Mouse (Mus musculus): ENCODE measurements at regions not wholly inside any gene's neighbourhood (a gene's known extent, or its start where the extent isn't known, plus 50 kb on each side); places are given as distances from the start of the nearest gene placed in this dataset.

DNA sequence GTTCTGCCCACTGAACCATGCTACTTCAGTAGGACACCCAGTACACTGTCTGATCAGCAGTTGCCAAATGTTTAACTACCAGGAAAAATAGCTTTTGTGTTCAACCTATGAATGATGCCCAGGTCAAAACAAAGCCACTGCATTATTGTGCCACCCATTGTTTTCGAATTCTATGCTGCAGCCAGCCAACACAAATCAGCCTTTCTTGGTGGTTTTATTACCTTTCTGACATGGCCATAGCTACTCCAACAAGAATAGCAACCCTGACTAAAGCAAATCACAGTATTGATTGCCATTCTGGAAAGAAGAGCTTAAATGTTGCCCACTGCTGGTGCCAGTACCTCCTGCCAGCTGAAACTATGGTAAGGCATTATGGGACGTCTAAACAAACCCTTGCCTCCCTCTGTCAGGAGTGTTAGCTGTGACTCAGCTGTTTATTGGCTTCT, 225.7 kb downstream of the Basp1 start:
- no peak for DNase-seq (ENCODE audit: extremely low spot score in 1 of 2, low spot score in 2 of 2)
- intact Hi-C loops (cut with DNase I) = no loop called here
- no peak overlapping the region for H3K27ac ChIP-seq
- TF ChIP-seq CTCF (IDR thresholded peaks at IDR 0.05) = no peak
- H3K4me3 ChIP-seq = no peak overlapping the region

DNA sequence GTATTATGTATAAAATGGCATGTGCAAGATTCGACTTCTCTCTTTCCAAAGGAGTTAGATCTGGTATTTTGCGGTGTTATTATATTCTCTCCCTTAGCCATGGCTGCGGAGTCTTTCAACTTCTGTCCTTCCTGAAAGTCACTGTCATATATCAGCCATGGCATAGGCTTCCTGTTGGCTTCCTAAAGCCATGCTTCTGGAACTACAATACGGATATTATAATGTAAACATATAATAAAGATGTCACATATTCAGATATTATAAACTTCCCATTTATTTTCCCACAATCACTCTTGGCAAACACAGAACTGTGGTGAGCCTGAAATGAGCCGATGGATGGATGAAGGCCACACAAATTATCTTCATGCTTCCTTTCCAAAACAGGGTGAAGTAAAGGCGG, 240.8 kb downstream of the Basp1 start:
- intact Hi-C loops (cut with DNase I) = no loop called here
- no peak for DNase-seq (ENCODE audit: extremely low spot score in 1 of 2, low spot score in 2 of 2)
- no peak overlapping the region for H3K4me3 ChIP-seq
- no peak overlapping the region for H3K27ac ChIP-seq
- TF ChIP-seq CTCF (IDR thresholded peaks at IDR 0.05) = no peak

DNA sequence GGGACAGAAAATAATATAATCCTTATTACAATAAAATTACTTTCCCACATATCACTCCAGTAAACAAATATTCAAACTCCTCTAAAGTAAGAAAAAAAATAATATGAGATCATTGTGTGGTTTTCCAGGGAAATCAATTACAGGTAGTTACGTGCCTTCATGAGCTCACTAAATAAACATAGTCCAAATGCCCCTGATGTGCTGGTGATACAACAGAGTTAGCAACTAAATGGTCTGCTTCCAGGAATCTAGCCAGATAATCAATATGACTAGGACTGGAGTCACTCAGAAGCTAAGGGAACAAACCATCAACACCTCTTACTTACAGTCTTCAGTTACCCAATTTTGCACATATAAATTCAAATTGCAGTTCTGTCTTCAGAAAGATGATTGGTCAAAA, 267.2 kb downstream of the Basp1 start:
- Histone ChIP-seq H3K27ac (no peak overlapping the region), H3K4me3 (no peak overlapping the region)
- no peak for DNase-seq (ENCODE audit: extremely low spot score in 1 of 2, low spot score in 2 of 2)
- intact Hi-C loops (cut with DNase I) = no loop called here
- no peak for TF ChIP-seq CTCF (IDR thresholded peaks at IDR 0.05)

DNA sequence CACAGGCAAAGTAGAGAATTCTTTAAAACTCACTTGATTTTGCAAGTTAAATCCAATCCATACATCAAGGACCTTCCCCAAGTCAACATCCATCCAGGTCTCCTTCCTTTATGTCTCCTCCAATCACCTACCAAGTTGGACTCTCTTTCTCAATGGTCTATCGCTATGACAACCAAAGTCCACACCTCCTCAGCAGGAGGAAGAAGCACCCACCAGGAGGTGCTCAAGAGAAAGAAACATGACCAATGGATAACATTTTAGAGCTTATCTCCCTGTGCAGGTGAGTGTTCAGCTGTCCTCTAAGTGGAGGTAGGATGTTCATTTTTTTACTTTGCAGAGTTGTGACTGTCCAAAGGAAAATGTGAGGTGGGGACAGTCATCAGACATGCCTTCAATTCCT, 269.3 kb downstream of the Basp1 start:
- peak; percentile 10 for TF ChIP-seq CTCF (IDR thresholded peaks at IDR 0.05)
- intact Hi-C loops (cut with DNase I) = loop anchor here (2.0 kb wide), 1 partner anchor 271 kb away; no protein-coding TSS in a partner anchor

DNA sequence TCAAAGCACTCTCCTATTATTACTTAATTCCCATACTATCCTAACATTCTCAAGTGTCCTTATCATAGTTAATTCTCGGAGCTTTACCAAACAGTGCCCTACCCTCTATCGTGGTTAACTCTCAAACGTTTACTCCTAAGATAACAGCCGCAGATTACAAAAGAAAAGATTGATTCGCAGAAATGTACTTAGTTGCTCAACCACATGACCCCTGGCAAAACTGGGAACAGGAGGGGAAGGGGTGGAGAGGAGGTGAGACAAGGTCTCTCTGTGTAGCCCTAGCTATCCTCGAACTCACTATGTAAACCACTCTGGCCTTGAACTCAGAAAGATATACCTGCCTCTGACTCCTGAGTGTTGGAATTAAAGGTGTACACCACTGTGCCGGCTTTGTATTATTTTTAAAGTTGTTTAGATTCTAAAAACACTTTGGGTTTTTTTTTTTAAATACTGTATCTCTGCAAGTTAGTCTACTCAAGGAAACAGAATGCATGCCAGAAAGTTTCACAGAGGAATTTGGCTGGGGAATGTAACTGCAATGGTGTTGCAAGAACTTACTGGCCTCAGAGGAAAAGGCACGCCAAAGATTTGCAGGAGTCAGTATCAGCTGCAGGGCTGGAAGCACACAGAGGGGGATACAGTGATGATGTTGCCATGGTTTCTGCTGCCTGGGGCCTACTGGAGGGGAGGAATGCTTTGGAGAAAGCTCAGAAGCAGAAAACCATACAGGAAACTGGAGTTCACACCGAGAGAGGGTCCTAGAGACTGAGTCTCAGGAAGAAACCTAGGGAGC, 273.0 kb downstream of the Basp1 start:
- no peak for DNase-seq (ENCODE audit: extremely low spot score in 1 of 2, low spot score in 2 of 2)
- TF ChIP-seq CTCF (IDR thresholded peaks at IDR 0.05) = no peak
- intact Hi-C loops (cut with DNase I) = no loop called here
- H3K4me3 ChIP-seq = no peak overlapping the region
- H3K27ac ChIP-seq = no peak overlapping the region

More for the DNA sequence above, 269.3 kb downstream of the Basp1 start:
- no peak overlapping the region for H3K4me3 ChIP-seq
- DNase-seq (ENCODE audit: extremely low spot score in 1 of 2, low spot score in 2 of 2) = no peak
- H3K27ac ChIP-seq = no peak overlapping the region

DNA sequence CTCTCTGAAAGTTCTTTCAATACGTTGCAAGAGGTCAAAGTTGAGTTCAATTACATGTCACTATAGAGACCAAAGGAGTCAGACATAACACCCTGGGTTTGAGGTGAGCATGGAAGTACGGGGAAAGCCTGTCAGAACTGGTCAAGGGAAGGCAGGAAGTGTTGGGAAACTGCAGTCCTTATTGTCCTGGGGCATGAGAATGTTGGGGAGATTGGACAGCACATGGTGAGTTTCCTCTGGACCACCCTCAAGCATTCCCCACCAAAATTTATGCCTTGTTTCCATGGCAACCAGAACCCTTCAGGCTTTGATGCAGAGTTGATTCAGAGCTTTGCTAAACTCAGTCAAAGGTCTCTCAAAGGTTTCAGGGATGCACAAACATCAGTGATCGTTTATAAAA, 276.5 kb downstream of the Basp1 start:
- Histone ChIP-seq H3K27ac (no peak overlapping the region), H3K4me3 (no peak overlapping the region)
- intact Hi-C loops (cut with DNase I) = no loop called here
- no peak for TF ChIP-seq CTCF (IDR thresholded peaks at IDR 0.05)
- no peak for DNase-seq (ENCODE audit: extremely low spot score in 1 of 2, low spot score in 2 of 2)

DNA sequence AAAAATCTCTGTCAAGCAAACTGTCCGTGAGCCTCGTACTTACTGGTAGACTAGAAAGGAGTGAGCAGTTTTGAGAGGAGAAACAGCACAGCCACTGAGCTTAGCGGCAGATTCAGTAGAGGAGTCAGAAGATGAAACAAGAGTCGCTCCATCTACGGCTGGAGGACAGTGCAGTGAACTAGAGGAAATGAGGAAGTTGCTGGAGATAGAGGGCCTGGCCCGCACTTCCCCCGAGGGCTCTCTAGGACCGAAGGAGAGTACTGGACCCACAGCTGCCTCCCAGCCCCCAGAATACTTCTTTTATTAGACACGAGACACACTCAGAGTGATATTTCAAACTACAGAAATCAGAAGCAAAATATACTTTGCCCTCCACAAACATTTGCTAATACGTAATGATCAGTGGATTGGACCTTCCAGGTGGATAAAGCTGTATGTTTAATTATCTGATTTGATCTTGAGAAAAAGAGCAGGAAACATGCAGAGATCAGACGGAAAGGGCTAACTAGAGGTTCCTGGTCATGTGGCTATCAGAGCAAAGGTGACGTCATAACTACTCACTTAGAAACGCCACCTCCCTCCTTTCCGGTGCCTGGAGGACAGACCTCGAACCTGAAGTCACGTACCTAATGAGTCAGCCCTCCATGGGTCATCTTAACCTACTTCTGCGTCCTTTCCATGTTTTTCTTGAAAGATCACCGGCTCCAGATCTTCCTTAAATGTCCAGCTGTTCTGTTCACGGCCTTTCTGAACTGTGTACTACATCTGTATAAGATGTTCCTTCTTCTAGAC, 277.9 kb downstream of the Basp1 start:
- no peak for TF ChIP-seq CTCF (IDR thresholded peaks at IDR 0.05)
- Histone ChIP-seq H3K4me3 (no peak overlapping the region), H3K27ac (no peak overlapping the region)
- no peak for DNase-seq (ENCODE audit: extremely low spot score in 1 of 2, low spot score in 2 of 2)
- intact Hi-C loops (cut with DNase I) = no loop called here

DNA sequence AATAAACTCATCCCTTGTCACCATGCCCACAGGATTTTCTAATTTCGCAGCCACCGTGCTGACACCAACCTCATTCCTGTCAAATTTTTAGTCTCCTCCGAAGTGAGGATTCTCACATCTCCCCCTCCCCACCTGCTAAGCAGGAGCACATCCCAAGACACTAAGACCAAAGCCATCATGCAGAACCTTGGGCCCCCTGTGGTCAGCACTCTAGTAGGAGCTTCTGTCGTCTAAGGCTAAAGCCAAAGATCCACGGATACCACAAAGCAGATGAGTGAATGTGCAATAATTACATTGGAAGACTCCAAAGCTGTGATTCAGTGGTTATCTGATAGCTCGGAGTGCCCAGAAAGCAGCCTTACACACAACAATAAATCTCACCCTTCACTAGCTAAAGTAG, 283.5 kb downstream of the Basp1 start:
- DNase-seq (ENCODE audit: extremely low spot score in 1 of 2, low spot score in 2 of 2) = no peak
- no peak overlapping the region for H3K27ac ChIP-seq
- no peak for TF ChIP-seq CTCF (IDR thresholded peaks at IDR 0.05)
- intact Hi-C loops (cut with DNase I) = no loop called here
- H3K4me3 ChIP-seq = no peak overlapping the region

DNA sequence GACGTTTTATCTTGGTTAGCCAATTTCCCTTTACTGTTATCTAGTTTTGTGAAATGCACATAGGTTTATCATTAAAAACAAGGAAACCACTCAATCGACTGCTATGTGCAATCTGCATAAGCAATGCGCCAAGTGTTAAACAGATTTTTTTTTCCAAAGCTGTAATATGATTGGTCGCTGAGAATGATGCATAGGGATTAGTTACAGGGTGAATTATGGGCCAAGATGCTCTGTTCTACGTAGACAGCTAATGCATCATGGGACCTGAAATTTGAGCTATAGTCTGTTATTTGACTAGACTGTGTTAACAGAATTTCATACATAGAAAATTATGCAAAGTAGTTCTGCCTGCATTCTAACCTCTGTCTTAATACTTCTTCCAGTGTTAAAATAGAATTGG, 284.0 kb downstream of the Basp1 start:
- no peak overlapping the region for H3K4me3 ChIP-seq
- TF ChIP-seq CTCF (IDR thresholded peaks at IDR 0.05) = no peak

DNA sequence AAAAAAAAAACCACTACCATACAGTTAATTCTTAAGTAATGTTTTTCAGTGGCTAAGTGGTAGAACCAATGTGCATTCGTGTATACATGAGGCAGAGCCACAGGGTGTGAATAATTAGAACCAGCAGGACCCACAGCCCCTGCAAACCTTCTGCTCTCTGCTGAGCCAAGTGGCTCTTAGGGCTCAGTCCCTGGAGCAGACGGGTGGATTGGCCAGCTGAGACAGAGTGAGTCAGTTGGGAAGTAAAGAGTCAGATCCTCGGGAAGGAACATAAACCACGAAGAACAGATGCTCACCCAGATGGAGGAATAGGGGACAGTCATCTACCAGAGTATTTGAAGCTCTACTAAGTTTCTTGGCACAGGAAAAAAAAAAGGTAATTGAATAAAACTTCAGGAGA, 293.1 kb downstream of the Basp1 start:
- Histone ChIP-seq H3K27ac (no peak overlapping the region), H3K4me3 (no peak overlapping the region)
- intact Hi-C loops (cut with DNase I) = no loop called here
- DNase-seq (ENCODE audit: extremely low spot score in 1 of 2, low spot score in 2 of 2) = peak in 1 of 2 experiments; percentile 15
- no peak for TF ChIP-seq CTCF (IDR thresholded peaks at IDR 0.05)

More for the DNA sequence above, 284.0 kb downstream of the Basp1 start:
- no peak overlapping the region for H3K27ac ChIP-seq
- intact Hi-C loops (cut with DNase I) = no loop called here
- DNase-seq (ENCODE audit: extremely low spot score in 1 of 2, low spot score in 2 of 2) = no peak

DNA sequence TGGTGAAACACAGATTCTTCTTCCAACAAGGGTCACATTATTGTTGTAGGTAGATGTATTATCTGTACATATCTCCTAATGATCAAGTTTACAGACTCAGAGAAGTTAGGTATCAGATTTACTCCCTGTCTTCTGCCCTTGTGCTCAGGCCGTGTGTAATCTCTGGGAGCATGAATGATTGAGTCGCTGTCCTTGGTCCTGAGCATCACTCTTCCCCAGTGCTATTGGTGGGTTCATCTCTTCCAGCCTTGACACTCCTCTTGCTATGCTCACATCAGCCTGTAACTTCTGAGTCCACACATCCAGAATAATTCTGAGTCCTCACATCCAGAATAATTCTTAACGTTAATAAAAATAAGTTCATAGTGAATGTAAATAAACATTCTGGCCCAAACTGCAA, 295.6 kb downstream of the Basp1 start:
- intact Hi-C loops (cut with DNase I) = no loop called here
- Histone ChIP-seq H3K27ac (no peak overlapping the region), H3K4me3 (no peak overlapping the region)
- TF ChIP-seq CTCF (IDR thresholded peaks at IDR 0.05) = no peak
- DNase-seq (ENCODE audit: extremely low spot score in 1 of 2, low spot score in 2 of 2) = no peak

DNA sequence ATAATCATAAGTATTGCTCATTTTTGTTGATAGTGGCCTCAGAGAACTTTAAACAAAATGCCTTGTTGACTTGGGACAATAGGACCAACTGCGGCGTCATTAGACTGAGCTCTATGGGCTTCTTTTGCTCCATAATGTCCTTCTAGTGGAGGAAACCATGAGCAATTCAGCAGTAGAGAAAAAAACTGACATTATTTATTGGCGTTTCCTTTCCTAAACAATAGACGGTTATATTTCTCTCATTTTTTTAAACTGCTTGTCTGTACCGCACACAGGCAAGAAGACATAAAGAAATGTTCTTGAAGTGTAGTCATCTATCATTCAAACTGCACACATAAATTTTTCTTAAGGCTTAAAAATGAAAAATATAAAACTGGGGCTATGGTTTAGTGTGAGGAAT, 310.8 kb downstream of the Basp1 start:
- no peak for TF ChIP-seq CTCF (IDR thresholded peaks at IDR 0.05)
- no peak overlapping the region for H3K27ac ChIP-seq
- H3K4me3 ChIP-seq = no peak overlapping the region
- no peak for DNase-seq (ENCODE audit: extremely low spot score in 1 of 2, low spot score in 2 of 2)
- intact Hi-C loops (cut with DNase I) = loop anchor here (10.0 kb wide), 1 partner anchor 388 kb away; no protein-coding TSS in a partner anchor
